Mouse (Mus musculus): Measurements from ENCODE around the gene Hoxb7. TPM values are rescaled to one million over a fixed set of nuclear protein-coding genes. Genes with fewer than 3 reads are reported as not detected.

Gene Hoxb7
- total RNA-seq, 2 experiments from 2014 or later = 33.5 to 59.0 TPM

DNA sequence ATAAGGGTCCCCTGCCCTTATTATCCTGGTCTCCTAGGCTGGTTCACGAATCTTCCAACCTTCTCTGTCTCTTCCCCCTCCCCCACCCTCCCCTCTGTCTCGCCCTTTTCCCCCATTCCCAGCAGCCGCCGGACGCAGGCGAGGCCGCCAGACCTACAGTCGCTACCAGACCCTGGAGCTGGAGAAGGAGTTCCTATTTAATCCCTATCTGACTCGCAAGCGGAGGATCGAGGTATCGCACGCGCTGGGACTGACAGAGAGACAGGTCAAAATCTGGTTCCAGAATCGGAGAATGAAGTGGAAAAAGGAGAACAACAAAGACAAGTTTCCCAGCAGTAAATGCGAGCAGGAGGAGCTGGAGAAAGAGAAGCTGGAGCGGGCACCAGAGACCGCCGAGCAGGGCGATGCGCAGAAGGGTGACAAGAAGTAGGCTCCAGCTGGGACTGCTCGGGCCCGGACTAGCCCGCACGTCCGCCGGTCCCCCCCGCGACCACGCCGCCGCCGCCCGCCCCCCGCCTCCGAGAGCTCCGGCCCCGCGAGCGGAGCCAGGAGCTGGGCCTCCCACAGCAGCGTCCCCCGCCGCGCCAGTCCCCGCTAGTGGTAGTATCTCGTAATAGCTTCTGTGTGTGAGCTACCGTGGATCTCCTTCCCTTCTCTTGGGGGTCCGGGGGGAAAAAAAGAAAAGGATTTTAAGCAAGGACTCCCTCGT is 2.2 kb upstream of the Hoxb7 start:
- peak in 1 of 2 experiments; percentile 63 for DNase-seq (ENCODE audit: low spot score in 2 of 2)

DNA sequence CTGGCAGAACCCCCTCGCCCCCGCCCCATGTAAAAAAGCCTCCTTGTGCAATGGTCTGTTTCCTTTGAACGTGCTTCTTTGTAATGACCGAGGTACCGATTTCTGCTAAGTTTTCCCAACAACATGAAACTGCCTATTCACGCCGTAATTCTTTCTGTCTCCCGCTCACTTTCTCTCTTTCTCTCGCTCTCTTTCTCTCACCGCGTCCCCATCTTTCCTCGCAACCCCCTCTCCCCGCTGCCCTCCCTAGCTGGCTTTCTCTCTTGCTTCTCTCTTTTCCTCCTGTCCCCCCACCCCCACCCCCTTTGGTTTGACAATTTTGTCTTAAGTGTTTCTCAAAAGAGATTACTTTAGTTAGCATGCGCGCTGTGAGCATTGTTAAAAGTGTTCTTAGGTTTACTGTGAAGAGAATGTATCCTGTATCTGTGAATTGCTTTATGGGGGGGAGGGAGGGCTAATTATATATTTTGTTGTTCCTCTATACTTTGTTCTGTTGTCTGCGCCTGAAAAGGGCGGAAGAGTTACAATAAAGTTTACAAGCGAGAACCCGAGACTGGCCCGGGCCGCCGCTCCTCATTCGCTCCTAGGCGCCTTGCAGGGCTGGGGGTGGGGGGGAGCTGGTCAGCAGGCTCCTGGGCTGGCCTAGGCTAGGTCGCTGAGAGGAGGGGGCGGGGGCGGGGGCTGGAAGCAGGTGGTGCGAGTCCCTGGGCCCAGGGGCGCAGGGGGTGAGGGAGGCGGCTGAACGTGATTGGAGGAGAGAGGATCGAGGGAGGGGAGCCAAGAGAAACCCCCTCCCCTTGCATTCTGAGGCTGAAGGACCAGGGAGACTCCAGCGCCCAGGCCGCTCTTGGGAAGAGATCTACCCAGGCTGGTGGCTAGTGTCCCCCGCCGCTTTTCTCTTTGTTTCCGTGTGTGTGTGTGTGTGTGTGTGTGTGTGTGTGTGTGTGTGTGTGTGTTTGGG is 1.4 kb upstream of the Hoxb7 start:
- no peak for DNase-seq (ENCODE audit: low spot score in 2 of 2)

- peak in 1 of 2 experiments; percentile 60 for DNase-seq (ENCODE audit: low spot score in 2 of 2)
Observed at GRCm38 (mm10) chr11:96286739-96287385, 439 bp downstream of the Hoxb7 start.

- peak in 1 of 2 experiments; percentile 31 for DNase-seq (ENCODE audit: low spot score in 2 of 2)
Observed at GRCm38 (mm10) chr11:96287411-96287810, 988 bp downstream of the Hoxb7 start.

DNA sequence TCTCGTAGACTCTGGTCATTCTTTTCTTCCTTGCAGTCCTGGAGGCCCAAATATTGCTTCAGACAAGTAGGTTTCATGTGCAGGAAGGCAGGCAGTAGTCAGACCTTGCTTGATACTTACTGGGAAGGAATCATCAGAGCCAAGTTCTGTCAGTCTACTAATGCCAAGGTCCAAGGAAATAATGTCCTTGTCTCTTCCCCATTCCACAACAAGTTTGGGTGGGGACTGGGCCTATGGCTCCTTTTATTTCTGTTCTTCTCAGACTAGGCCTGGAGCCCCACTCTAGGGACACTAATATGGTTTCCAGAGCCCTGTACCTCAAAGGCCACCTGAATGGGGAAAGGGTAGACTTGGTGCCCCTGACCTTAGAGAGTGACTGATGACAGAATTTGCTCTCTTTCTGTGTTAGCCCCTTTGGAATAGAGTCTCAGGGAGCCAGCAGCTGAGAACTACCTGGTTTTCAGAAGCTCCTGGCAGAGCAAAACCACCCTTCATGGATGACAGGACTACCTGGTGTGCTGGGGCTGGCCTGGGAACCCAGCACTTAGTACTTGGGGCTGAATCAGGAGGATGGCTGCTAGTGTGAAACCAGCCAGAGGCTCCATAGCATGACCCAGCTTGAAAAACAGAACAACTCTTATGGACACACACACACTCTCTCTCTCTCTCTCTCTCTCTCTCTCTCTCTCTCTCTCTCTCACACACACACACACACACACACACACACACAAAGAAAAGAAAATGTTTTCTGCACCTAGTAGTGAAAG is 2.2 kb downstream of the Hoxb7 start:
- DNase-seq (ENCODE audit: low spot score in 2 of 2) = no peak

DNA sequence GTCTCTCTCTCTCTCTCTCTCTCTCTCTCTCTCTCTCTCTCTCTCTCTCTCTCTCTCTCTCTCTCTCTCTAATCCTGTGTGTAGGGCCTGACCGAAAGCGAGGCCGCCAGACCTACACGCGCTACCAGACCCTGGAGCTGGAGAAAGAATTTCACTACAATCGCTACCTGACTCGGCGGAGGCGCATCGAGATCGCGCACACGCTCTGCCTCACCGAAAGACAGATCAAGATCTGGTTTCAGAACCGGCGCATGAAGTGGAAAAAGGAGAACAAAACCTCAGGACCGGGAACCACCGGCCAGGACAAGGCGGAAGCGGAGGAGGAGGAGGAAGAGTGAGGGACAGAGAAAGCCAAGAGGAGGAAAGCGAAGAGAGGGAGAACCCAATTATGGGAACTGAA is 2.9 kb downstream of the Hoxb7 start:
- no peak for DNase-seq (ENCODE audit: low spot score in 2 of 2)

- no peak for DNase-seq (ENCODE audit: low spot score in 2 of 2)
Observed at GRCm38 (mm10) chr11:96289837-96290236, 3.4 kb downstream of the Hoxb7 start.

- no peak for DNase-seq (ENCODE audit: low spot score in 2 of 2)
Observed at GRCm38 (mm10) chr11:96290705-96291355, 4.4 kb downstream of the Hoxb7 start.

DNA sequence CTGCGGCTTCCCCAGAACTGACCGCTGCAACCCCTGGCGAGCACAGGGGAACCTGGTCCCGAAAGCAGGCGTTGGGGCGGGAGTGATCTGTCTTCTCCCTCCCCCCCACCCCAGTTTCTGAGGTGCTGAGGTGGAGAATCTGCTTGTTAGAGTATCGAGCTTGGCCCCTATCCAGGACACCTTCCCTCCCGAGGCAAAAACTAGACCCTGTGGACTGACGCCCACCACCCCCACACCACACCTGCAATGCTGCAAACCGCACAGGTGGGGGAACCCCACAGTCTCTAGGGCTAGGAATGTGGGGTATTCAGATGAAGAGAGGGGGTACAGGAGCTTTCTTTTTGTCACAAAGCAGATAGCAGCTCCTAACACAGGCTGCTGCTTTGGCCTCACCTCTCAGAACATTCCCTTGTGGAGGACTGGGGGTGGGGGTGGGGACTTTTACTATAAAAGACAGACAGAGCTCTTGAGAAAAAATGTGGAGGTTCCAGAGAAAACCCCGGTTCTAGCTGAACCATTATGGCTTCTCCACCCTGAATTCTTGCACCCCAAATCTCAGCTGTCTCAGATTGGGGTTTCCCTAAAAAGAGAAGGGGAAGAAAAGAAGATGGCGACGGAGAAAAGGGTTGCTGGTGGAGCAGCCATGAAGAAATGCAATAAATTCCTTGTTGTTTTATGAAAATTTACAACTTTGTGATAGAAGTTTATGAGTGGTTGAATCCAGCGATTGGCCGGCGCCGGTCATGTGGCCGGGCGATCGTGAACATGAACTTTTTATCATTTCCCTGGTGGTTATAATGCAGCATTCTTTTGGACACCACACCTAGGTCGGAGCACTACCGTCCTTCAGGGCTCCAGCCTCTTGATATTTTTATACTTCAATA is 5.5 kb downstream of the Hoxb7 start, which contains the start of gene Hoxb6:
Gene Hoxb6, plus strand, starts transcription at position 796 of the 884 bp plus-strand sequence.
- no peak for DNase-seq (ENCODE audit: low spot score in 2 of 2)

DNA sequence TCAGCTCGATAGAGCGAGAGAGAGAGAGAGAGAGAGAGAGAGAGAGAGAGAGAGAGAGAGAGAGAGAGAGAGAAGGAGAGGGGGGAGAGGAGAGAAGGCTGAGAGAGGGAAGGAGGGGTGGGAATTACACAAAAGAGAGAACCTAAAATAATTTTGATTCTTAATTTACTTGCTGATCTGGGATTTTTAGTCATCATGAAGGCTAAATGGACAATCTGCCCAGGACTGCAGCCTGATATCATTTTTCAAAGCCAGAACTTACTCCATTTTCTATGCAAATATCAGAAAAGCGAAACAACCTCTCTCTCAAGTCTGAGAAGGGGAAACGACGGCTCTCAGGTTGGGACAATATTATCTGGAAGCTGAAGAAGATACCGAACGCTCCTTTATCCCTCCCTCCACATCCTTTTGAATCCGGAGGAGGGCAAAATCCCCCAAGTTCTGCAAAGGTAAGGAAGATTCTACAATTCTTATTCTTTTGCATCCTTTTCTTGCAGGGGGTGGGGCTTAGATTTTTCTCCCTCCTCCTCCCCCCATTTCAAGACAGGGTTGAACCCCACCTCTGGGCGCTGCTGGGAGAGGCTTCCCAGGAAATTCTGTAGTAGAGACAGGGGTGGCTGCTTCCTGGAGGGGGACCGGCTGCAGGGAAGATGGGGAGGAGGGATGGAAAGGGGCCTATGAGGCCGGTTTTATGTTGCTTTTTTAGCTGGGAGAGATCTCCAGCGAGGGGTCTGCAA is 6.3 kb downstream of the Hoxb7 start:
- no peak for DNase-seq (ENCODE audit: low spot score in 2 of 2)

DNA sequence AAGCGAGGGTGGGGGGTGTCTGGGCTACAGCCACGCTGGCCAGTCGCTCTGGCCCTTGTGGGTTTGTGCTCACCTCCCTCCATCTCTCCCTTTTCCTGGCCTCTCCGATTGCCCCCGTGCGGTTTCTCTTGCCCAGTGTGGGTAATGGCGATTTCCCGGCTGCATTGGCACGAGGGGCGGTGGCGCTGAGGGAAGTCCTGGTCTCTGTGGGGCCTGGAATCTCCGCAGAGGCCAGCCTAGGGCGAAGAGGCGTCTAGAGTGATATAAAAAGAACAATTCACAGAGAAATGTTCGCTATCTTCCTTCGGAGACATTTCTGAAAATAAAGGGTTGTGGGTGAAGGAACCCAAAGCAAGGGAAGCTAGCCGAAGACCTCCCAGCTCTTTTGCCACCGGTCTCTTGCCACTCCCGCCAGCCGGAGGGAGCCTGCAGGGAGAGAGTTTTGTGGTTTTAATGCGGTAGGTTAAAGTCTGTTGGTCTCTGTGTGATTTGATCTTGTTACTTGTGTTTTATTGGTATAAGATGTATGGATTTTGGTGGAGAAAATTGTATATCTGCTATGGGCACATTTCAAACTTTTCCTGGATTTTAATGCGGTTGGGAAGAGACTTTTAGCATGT is 7.0 kb downstream of the Hoxb7 start:
- DNase-seq (ENCODE audit: low spot score in 2 of 2) = no peak

DNA sequence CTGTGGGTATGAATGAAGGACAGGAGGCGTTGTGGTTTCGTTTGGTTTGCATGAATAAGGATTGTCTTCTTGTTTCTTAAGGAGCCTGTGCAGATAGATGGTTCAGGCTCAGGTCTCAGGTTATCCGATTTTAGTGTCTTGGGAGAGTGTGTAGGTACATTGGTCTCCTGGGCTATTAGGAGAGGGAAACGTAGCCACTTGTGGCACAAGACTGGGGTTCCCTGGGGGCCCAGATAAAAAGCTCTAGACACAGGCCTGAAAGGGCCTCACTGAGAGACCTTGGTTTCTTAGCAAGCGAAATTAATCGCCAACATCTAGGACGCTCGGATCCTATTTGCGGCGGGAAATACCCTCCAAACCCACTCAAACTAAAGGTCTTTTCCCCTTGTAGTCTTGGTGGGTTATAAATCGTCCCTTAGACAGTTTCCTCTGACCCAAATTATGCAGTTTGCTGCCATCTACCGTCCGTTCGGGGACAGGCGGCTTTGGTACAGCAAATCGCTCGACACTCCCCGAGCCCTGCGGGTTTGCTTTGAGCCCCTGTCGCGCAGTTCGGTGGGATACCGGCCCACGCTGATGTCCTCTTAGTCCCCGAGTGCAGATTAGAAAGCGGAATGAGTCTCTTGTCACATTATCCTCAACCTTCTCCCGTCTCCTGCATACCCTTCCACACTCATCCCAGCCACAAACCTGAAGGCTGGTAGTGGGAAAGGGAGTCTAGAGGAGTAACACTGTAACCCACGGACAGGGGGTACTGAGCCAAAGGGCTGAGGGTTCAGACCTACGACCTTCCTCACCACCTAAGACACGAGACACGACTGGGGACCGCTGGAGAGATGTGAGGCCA is 8.0 kb downstream of the Hoxb7 start:
- peak; percentile 85 to 90 for DNase-seq (ENCODE audit: low spot score in 2 of 2)

DNA sequence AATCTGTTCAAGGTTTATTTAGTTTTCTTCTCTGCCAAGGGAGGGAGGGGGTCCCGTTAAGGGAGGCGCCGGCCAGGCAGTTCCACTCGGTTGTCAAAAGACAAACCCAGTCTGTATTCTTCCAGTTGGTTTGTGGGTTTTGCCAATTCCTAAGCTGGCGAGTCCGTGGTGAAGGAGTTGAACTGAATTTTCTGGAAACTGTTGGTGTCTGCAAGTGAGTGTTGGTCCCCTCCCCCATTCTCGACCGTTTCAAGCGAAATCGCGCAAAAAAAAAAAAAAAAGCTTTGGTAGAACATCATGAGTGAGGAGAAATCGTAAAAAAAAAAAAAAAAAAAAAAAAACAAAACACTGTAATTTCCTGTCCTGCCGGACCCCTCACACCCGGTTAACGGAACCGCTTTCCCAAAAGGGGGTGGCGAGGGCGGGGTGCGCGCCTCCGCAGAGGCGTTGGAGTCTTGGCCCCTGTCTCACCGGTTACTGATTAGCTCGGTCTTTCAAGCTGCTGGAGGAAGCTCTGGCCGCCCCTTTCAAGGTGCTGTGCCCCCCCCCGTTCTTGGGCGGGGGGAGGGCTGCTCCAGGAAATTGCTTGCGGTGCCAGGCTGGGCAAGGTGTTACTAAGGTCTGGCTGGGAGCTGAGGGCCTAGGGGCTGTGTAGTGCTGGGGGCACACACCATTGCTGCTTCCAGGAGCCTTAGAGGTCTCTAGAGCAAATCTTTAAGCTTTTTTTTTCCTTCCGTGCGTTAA is 8.8 kb downstream of the Hoxb7 start:
- no peak for DNase-seq (ENCODE audit: low spot score in 2 of 2)

- no peak for DNase-seq (ENCODE audit: low spot score in 2 of 2)
Observed at GRCm38 (mm10) chr11:96296997-96297396, 10.6 kb downstream of the Hoxb7 start.

- no peak for DNase-seq (ENCODE audit: low spot score in 2 of 2)
Observed at GRCm38 (mm10) chr11:96297428-96297827, 11.0 kb downstream of the Hoxb7 start.

DNA sequence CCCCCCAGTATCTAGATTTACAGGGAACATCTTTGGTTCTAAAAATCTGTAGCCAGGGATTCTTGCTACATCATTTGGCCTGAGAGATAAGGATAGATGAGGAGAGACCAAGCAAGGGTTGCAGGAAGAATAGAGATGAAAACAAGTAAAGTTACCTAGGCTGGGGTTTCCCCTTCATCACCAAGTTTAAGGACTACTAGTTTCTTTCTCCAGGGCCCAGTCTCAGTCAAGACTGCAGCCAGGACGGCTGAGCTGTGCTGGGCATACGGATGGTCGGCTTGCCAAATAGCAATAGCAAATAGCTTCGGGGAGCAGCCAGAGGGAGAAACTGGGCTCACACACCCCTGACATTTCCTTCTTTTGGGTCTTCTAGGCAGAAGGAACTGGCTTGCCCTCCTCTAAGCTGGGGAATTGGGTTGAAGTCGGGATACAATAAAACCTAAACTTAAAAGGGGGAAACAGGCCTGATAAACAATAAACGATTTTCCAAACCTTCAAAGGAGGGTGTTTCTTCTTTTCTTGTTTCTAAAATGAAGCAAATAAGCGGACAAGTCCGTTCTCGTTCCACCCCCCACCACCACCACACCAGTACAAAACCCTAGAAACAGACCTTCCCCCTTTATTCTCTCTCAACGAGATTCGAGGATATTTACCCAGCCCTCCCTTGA is 11.7 kb downstream of the Hoxb7 start:
- DNase-seq (ENCODE audit: low spot score in 2 of 2) = no peak
